Mouse (Mus musculus): ENCODE data around the gene Il11ra1. TPM values are rescaled to one million over a fixed set of nuclear protein-coding genes. Genes with fewer than 3 reads are reported as not detected.

Gene Il11ra1
- polyA plus RNA-seq, 1 experiment, result 4.7 TPM

- Histone ChIP-seq H3K9ac (ENCODE audit: low read depth, poor library complexity, severe bottlenecking) (no peak overlapping the region), H3K4me3 (ENCODE audit: low read depth, low read length) (no peak overlapping the region), H3K9me3 (replicated peaks; ENCODE audit: control insufficient read depth, insufficient read depth, low read length, poor library complexity, severe bottlenecking) (no peaks in the 10 kb centered on the region), H3K36me3 (ENCODE audit: control insufficient read depth, insufficient read depth, low read length, poor library complexity, severe bottlenecking) (no peaks in the 10 kb centered on the region), H3K27ac (ENCODE audit: insufficient read depth, low read length) (no peak overlapping the region), H3K27me3 (ENCODE audit: control insufficient read depth, insufficient read depth, low read length, poor library complexity, severe bottlenecking) (no peaks in the 10 kb centered on the region), H3K4me1 (ENCODE audit: control insufficient read depth, insufficient read depth, low read length) (peaks cover 6% of the 10 kb centered on the region)
- no peak for TF ChIP-seq POLR2A (IDR thresholded peaks at IDR 0.05; ENCODE audit: insufficient read depth, low read length)
- TF ChIP-seq CTCF (IDR thresholded peaks at IDR 0.05; ENCODE audit: low read depth, low read length), result no peak
- TF ChIP-seq EP300 (IDR thresholded peaks at IDR 0.05; ENCODE audit: insufficient read depth, low read depth, low read length), result no peak
These were observed 40.2 kb upstream of the Il11ra1 start for GRCm38 (mm10) chr4:41659556-41659955.

GRCm38 (mm10) chr4:41660851-41661430 is 38.8 kb upstream of the Il11ra1 start:
- H3K27ac ChIP-seq (ENCODE audit: insufficient read depth, low read length), result no peak overlapping the region

GRCm38 (mm10) chr4:41662723-41663122 is 37.1 kb upstream of the Il11ra1 start:
- H3K27ac ChIP-seq (ENCODE audit: insufficient read depth, low read length), result no peak overlapping the region
- no peaks in the 10 kb centered on the region for H3K27me3 ChIP-seq (ENCODE audit: control insufficient read depth, insufficient read depth, low read length, poor library complexity, severe bottlenecking)
- no peak overlapping the region for H3K4me3 ChIP-seq (ENCODE audit: low read depth, low read length)
- H3K4me1 ChIP-seq (ENCODE audit: control insufficient read depth, insufficient read depth, low read length), result peaks cover 9% of the 10 kb centered on the region
- no peaks in the 10 kb centered on the region for H3K9me3 ChIP-seq (replicated peaks; ENCODE audit: control insufficient read depth, insufficient read depth, low read length, poor library complexity, severe bottlenecking)
- TF ChIP-seq CTCF (IDR thresholded peaks at IDR 0.05; ENCODE audit: low read depth, low read length) (no peak), EP300 (IDR thresholded peaks at IDR 0.05; ENCODE audit: insufficient read depth, low read depth, low read length) (no peak), POLR2A (IDR thresholded peaks at IDR 0.05; ENCODE audit: insufficient read depth, low read length) (no peak)
- no peak overlapping the region for H3K9ac ChIP-seq (ENCODE audit: low read depth, poor library complexity, severe bottlenecking)
- no peaks in the 10 kb centered on the region for H3K36me3 ChIP-seq (ENCODE audit: control insufficient read depth, insufficient read depth, low read length, poor library complexity, severe bottlenecking)

More at GRCm38 (mm10) chr4:41660851-41661430, 38.8 kb upstream of the Il11ra1 start:
- H3K9me3 ChIP-seq (replicated peaks; ENCODE audit: control insufficient read depth, insufficient read depth, low read length, poor library complexity, severe bottlenecking), result no peaks in the 10 kb centered on the region
- no peak overlapping the region for H3K4me3 ChIP-seq (ENCODE audit: low read depth, low read length)
- no peak overlapping the region for H3K9ac ChIP-seq (ENCODE audit: low read depth, poor library complexity, severe bottlenecking)
- TF ChIP-seq CTCF (IDR thresholded peaks at IDR 0.05; ENCODE audit: low read depth, low read length) (no peak), EP300 (IDR thresholded peaks at IDR 0.05; ENCODE audit: insufficient read depth, low read depth, low read length) (no peak), POLR2A (IDR thresholded peaks at IDR 0.05; ENCODE audit: insufficient read depth, low read length) (no peak)
- peaks cover 9% of the 10 kb centered on the region for H3K4me1 ChIP-seq (ENCODE audit: control insufficient read depth, insufficient read depth, low read length)
- no peaks in the 10 kb centered on the region for H3K27me3 ChIP-seq (ENCODE audit: control insufficient read depth, insufficient read depth, low read length, poor library complexity, severe bottlenecking)
- H3K36me3 ChIP-seq (ENCODE audit: control insufficient read depth, insufficient read depth, low read length, poor library complexity, severe bottlenecking), result no peaks in the 10 kb centered on the region

GRCm38 (mm10) chr4:41663614-41664013 is 36.2 kb upstream of the Il11ra1 start:
- no peak for TF ChIP-seq CTCF (IDR thresholded peaks at IDR 0.05; ENCODE audit: low read depth, low read length)
- TF ChIP-seq EP300 (IDR thresholded peaks at IDR 0.05; ENCODE audit: insufficient read depth, low read depth, low read length), result no peak
- TF ChIP-seq POLR2A (IDR thresholded peaks at IDR 0.05; ENCODE audit: insufficient read depth, low read length), result no peak
- no peak overlapping the region for H3K27ac ChIP-seq (ENCODE audit: insufficient read depth, low read length)
- H3K9ac ChIP-seq (ENCODE audit: low read depth, poor library complexity, severe bottlenecking), result no peak overlapping the region
- no peak overlapping the region for H3K4me3 ChIP-seq (ENCODE audit: low read depth, low read length)
- H3K36me3 ChIP-seq (ENCODE audit: control insufficient read depth, insufficient read depth, low read length, poor library complexity, severe bottlenecking), result no peaks in the 10 kb centered on the region
- H3K27me3 ChIP-seq (ENCODE audit: control insufficient read depth, insufficient read depth, low read length, poor library complexity, severe bottlenecking), result no peaks in the 10 kb centered on the region
- H3K4me1 ChIP-seq (ENCODE audit: control insufficient read depth, insufficient read depth, low read length), result peaks cover 5% of the 10 kb centered on the region
- no peaks in the 10 kb centered on the region for H3K9me3 ChIP-seq (replicated peaks; ENCODE audit: control insufficient read depth, insufficient read depth, low read length, poor library complexity, severe bottlenecking)

GRCm38 (mm10) chr4:41664533-41664932 is 35.3 kb upstream of the Il11ra1 start:
- TF ChIP-seq EP300 (IDR thresholded peaks at IDR 0.05; ENCODE audit: insufficient read depth, low read depth, low read length) (peak; percentile 81), CTCF (IDR thresholded peaks at IDR 0.05; ENCODE audit: low read depth, low read length) (no peak)
- Histone ChIP-seq H3K4me1 (ENCODE audit: control insufficient read depth, insufficient read depth, low read length) (peaks cover 3% of the 10 kb centered on the region), H3K9ac (ENCODE audit: low read depth, poor library complexity, severe bottlenecking) (no peak overlapping the region), H3K27ac (ENCODE audit: insufficient read depth, low read length) (no peak overlapping the region), H3K4me3 (ENCODE audit: low read depth, low read length) (no peak overlapping the region), H3K9me3 (replicated peaks; ENCODE audit: control insufficient read depth, insufficient read depth, low read length, poor library complexity, severe bottlenecking) (no peaks in the 10 kb centered on the region), H3K36me3 (ENCODE audit: control insufficient read depth, insufficient read depth, low read length, poor library complexity, severe bottlenecking) (no peaks in the 10 kb centered on the region), H3K27me3 (ENCODE audit: control insufficient read depth, insufficient read depth, low read length, poor library complexity, severe bottlenecking) (no peaks in the 10 kb centered on the region)

- H3K4me1 ChIP-seq (ENCODE audit: control insufficient read depth, insufficient read depth, low read length), result peaks cover 3% of the 10 kb centered on the region
- H3K9me3 ChIP-seq (replicated peaks; ENCODE audit: control insufficient read depth, insufficient read depth, low read length, poor library complexity, severe bottlenecking), result no peaks in the 10 kb centered on the region
- no peak overlapping the region for H3K27ac ChIP-seq (ENCODE audit: insufficient read depth, low read length)
- H3K9ac ChIP-seq (ENCODE audit: low read depth, poor library complexity, severe bottlenecking), result no peak overlapping the region
- H3K36me3 ChIP-seq (ENCODE audit: control insufficient read depth, insufficient read depth, low read length, poor library complexity, severe bottlenecking), result no peaks in the 10 kb centered on the region
- no peak for TF ChIP-seq EP300 (IDR thresholded peaks at IDR 0.05; ENCODE audit: insufficient read depth, low read depth, low read length)
- TF ChIP-seq CTCF (IDR thresholded peaks at IDR 0.05; ENCODE audit: low read depth, low read length), result no peak
- TF ChIP-seq POLR2A (IDR thresholded peaks at IDR 0.05; ENCODE audit: insufficient read depth, low read length), result no peak
- no peak overlapping the region for H3K4me3 ChIP-seq (ENCODE audit: low read depth, low read length)
- no peaks in the 10 kb centered on the region for H3K27me3 ChIP-seq (ENCODE audit: control insufficient read depth, insufficient read depth, low read length, poor library complexity, severe bottlenecking)
These were observed 34.6 kb upstream of the Il11ra1 start for GRCm38 (mm10) chr4:41665009-41665675.
